Mouse (Mus musculus): ENCODE results near the gene Rhot1. TPM values are rescaled to one million over a fixed set of nuclear protein-coding genes. Genes with fewer than 3 reads are reported as not detected.
"Not testable (repeated sequence)": the region's sequence is repeated elsewhere in the genome, so short reads cannot be mapped to it uniquely, and the experiment has no call there.

Rhot1 gene
- polyA plus RNA-seq, 1 experiment from 2014 or later, result 64.3 TPM

- H3K4me2 ChIP-seq, result no peak overlapping the region
- ATAC-seq (ENCODE audit: insufficient number of reproducible peaks, low FRiP score), result no peak
- WGBS, result 69% methylated on average over 11 of the region's 11 CpGs
- no peaks in the 10 kb centered on the region for H3K27me3 ChIP-seq (replicated peaks)
- H3K4me1 ChIP-seq (replicated peaks), result peaks cover 10% of the 10 kb centered on the region
- H3K4me3 ChIP-seq, result no peak overlapping the region
- no peak overlapping the region for H3K9ac ChIP-seq
- no peak overlapping the region for H3K27ac ChIP-seq (ENCODE audit: poor library complexity, severe bottlenecking)
- no peaks in the 10 kb centered on the region for H3K9me3 ChIP-seq (replicated peaks)
- no peaks in the 10 kb centered on the region for H3K36me3 ChIP-seq
Observed at GRCm38 (mm10) chr11:80176911-80177895, 31.6 kb upstream of the Rhot1 start.

GRCm38 (mm10) chr11:80178316-80178715, 30.5 kb upstream of the Rhot1 start:
- no peaks in the 10 kb centered on the region for H3K9me3 ChIP-seq (replicated peaks)
- H3K4me3 ChIP-seq, result no peak overlapping the region
- H3K27me3 ChIP-seq (replicated peaks), result no peaks in the 10 kb centered on the region
- no peak overlapping the region for H3K4me2 ChIP-seq
- ATAC-seq (ENCODE audit: insufficient number of reproducible peaks, low FRiP score), result no peak
- H3K9ac ChIP-seq, result no peak overlapping the region
- H3K4me1 ChIP-seq (replicated peaks), result peaks cover 10% of the 10 kb centered on the region
- no peak overlapping the region for H3K27ac ChIP-seq (ENCODE audit: poor library complexity, severe bottlenecking)
- WGBS, result 83% methylated on average over 8 of the region's 8 CpGs
- no peaks in the 10 kb centered on the region for H3K36me3 ChIP-seq

DNA sequence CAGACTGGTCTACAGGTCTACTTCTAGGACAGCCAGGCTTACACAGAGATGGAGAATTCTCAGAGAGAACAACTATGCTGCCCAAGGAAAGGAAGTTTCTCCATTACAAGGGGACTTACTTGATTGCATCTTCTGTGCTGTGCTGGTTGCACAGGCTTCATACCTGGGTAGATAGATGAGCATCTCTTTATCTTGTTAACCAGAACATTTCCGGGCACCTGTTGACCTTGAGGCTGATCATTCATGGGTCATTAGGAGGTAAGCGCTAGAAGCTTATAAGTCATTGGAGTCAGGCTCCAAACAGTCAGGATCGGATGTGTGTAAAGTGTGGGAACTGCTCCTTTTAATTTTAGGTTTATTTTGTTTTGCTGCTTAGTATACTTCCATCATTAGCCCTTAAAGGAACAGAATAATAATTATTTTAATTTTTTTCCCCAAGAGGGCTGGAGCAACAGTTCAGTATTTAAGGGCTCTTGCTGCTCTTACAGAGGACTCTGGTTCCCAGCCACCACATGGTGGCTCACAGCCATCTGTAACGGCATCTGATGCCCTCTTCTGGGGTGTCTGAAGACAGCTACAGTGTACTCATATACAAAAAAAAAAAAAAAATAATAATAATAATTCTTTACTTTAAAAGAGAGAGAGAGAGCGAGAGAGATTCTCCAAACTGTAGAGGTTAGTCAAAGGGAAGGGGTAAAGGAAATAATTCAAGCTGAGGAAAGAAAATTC, 27.6 kb upstream of the Rhot1 start:
- WGBS, result 68% methylated on average over 5 of the region's 5 CpGs
- no peaks in the 10 kb centered on the region for H3K9me3 ChIP-seq (replicated peaks)
- H3K27me3 ChIP-seq (replicated peaks), result no peaks in the 10 kb centered on the region
- H3K4me3 ChIP-seq, result no peak overlapping the region
- no peak for ATAC-seq (ENCODE audit: insufficient number of reproducible peaks, low FRiP score)
- no peak overlapping the region for H3K9ac ChIP-seq
- no peak overlapping the region for H3K27ac ChIP-seq (ENCODE audit: poor library complexity, severe bottlenecking)
- no peak overlapping the region for H3K4me2 ChIP-seq
- peaks cover 19% of the 10 kb centered on the region for H3K4me1 ChIP-seq (replicated peaks)
- no peaks in the 10 kb centered on the region for H3K36me3 ChIP-seq

- Histone ChIP-seq H3K4me3 (peak overlapping the region; percentile 77), H3K4me2 (peak overlapping the region; percentile 65), H3K9ac (peak overlapping the region; percentile 89; the same call in 1 of the 2 replicates), H3K27ac (ENCODE audit: poor library complexity, severe bottlenecking) (peak overlapping the region; percentile 83; the same call in 1 of the 2 replicates)
- H3K4me1 ChIP-seq (replicated peaks); H3K36me3 ChIP-seq; H3K27me3 ChIP-seq (replicated peaks); H3K9me3 ChIP-seq (replicated peaks): not testable (repeated sequence)
- 41% methylated on average over 12 of the region's 12 CpGs for WGBS
- ATAC-seq (ENCODE audit: insufficient number of reproducible peaks, low FRiP score), result 0 out of 2 replicates have a peak, but pooled peaks have one; percentile 45
Observed at GRCm38 (mm10) chr11:80183054-80183704, 25.6 kb upstream of the Rhot1 start.

DNA sequence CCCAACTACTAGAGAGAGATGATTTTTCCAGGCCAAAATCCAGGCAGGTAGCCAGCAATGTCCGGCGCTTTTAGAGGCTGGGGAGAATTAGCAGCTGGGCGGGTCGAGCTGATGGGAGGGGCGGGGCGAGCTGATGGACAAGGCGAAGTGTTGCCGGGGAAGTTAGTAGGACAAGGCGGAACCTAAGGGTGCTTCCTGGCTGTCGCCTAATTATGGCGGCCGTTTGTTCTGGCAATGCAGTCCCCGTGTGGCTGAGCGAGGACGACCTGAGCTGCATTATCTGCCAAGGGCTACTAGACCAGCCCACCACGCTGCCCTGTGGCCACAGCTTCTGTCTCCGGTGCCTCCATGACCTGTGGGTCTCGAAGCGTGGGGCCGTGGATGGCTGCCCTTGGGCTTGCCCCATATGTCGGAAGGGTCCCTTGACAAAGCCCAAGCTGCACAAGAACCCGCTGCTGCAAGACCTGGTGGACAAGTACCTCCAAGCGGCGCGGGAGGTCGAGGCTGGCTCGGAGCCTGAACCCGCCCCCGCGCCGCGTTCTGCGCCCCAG, 25.0 kb upstream of the Rhot1 start, which contains the start of gene Rnf135:
Gene Rnf135 (plus strand): TSS at position 147 of the 551 bp plus-strand sequence.
- Histone ChIP-seq H3K36me3 (no peaks in the 10 kb centered on the region), H3K27me3 (replicated peaks) (no peaks in the 10 kb centered on the region), H3K9ac (peak within 1 kb of the TSS; percentile 89), H3K4me3 (peak within 1 kb of the TSS; percentile 77), H3K4me2 (peak within 1 kb of the TSS; percentile 65), H3K27ac (ENCODE audit: poor library complexity, severe bottlenecking) (peak within 1 kb of the TSS; percentile 83), H3K9me3 (replicated peaks) (no peaks in the 10 kb centered on the region), H3K4me1 (replicated peaks) (peaks cover 9% of the 10 kb centered on the region)
- ATAC-seq (ENCODE audit: insufficient number of reproducible peaks, low FRiP score), result peak; percentile 97
- WGBS, result 2% methylated on average over 33 of the region's 33 CpGs

DNA sequence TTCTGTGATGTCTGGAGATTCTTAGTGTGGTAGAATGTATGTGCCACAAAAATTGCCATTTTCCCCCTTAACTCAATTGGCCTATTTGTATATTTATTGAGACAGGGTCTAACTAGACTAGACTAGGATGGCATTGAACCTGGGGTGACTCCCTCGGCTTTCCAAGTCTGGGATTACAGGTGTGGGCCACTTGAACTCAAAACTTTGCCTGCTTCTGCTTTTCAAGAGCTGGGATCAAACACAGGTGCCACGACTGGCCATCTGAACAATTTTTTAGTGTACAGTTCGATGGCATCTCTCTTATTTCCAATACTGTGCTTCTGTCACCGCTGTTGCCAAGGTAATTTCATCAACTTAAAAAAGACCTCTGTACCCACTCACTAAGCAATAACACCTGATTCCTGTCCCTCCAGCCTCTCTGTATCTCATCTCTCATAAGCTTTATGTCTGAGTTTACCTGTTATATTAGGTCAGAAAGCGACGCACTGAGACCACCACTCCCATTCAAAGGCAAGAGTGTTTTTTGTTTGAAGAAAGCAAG, 24.2 kb upstream of the Rhot1 start:
- Histone ChIP-seq H3K9me3 (replicated peaks) (no peaks in the 10 kb centered on the region), H3K4me3 (peak overlapping the region; percentile 77), H3K9ac (peak overlapping the region; percentile 89), H3K27ac (ENCODE audit: poor library complexity, severe bottlenecking) (no peak overlapping the region; the same call in 1 of the 2 replicates), H3K4me2 (peak overlapping the region; percentile 65), H3K27me3 (replicated peaks) (no peaks in the 10 kb centered on the region), H3K4me1 (replicated peaks) (peaks cover 9% of the 10 kb centered on the region), H3K36me3 (peaks cover 5% of the 10 kb centered on the region)
- WGBS, result 88% methylated on average over 6 of the region's 6 CpGs
- ATAC-seq (ENCODE audit: insufficient number of reproducible peaks, low FRiP score), result no peak

GRCm38 (mm10) chr11:80185441-80185976, 23.3 kb upstream of the Rhot1 start:
- not testable (repeated sequence) for H3K27me3 ChIP-seq (replicated peaks); H3K9ac ChIP-seq; H3K9me3 ChIP-seq (replicated peaks); H3K27ac ChIP-seq (ENCODE audit: poor library complexity, severe bottlenecking); ATAC-seq (ENCODE audit: insufficient number of reproducible peaks, low FRiP score); H3K4me1 ChIP-seq (replicated peaks); H3K4me2 ChIP-seq; H3K36me3 ChIP-seq; H3K4me3 ChIP-seq
- WGBS, result 57% methylated on average over 5 of the region's 5 CpGs

DNA sequence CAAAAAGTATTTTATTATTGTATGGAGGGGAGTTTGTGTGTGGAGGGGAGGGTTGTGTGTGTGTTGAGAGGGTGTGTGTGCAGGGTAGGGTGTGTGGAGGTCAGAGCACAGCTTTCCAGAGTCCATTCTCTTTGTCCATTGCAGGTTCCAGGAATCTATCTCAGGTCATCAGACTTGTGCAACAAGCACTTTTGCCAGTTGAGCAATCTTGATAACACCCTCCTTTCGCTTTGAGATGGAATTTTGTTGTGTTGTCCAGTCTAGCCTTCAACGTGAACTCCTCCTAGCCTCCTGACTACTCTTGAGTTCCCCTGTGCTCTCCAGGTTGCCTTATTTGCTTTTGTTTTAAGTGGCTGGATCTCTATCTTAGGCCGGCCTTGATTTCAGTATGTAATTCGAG, 18.5 kb upstream of the Rhot1 start:
- H3K4me1 ChIP-seq (replicated peaks), result no peaks in the 10 kb centered on the region
- H3K27me3 ChIP-seq (replicated peaks), result no peaks in the 10 kb centered on the region
- H3K4me2 ChIP-seq, result no peak overlapping the region
- no peak for ATAC-seq (ENCODE audit: insufficient number of reproducible peaks, low FRiP score)
- H3K9ac ChIP-seq, result no peak overlapping the region
- H3K4me3 ChIP-seq, result no peak overlapping the region
- 67% methylated on average over 4 of the region's 4 CpGs for WGBS
- no peak overlapping the region for H3K27ac ChIP-seq (ENCODE audit: poor library complexity, severe bottlenecking)
- 0 out of 2 replicates have a peak, but pooled peaks cover 3% of the 10 kb centered on the region for H3K9me3 ChIP-seq (replicated peaks)
- peaks cover 40% of the 10 kb centered on the region for H3K36me3 ChIP-seq

DNA sequence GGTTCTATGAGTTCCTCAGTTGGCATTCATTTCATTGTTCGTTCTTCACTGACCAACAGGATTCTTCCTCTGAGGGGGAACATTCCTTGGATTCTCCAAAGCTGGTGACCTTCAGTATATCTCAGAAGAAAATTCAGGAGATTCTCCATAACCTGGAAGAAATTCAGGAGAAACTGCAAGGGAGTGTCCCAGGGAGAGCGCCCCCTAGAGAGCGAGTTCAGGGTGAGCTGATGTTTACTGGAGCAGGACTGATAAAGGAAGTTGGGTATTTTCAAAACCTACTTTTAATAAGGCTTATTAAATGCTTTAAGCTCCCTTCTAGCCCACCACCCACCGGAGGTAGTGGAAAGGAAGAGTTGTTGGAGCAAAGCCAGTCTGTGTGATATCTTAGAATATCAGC, 15.0 kb upstream of the Rhot1 start:
- WGBS, result 60% methylated on average over 4 of the region's 4 CpGs
- peaks cover 58% of the 10 kb centered on the region for H3K36me3 ChIP-seq
- H3K27me3 ChIP-seq (replicated peaks), result no peaks in the 10 kb centered on the region
- no peak for ATAC-seq (ENCODE audit: insufficient number of reproducible peaks, low FRiP score)
- no peak overlapping the region for H3K9ac ChIP-seq
- H3K27ac ChIP-seq (ENCODE audit: poor library complexity, severe bottlenecking), result no peak overlapping the region
- H3K9me3 ChIP-seq (replicated peaks), result 0 out of 2 replicates have a peak, but pooled peaks cover 3% of the 10 kb centered on the region
- H3K4me3 ChIP-seq, result no peak overlapping the region
- H3K4me2 ChIP-seq, result no peak overlapping the region
- H3K4me1 ChIP-seq (replicated peaks), result no peaks in the 10 kb centered on the region

GRCm38 (mm10) chr11:80196351-80196750, 12.5 kb upstream of the Rhot1 start:
- Histone ChIP-seq H3K27me3 (replicated peaks) (no peaks in the 10 kb centered on the region), H3K9ac (no peak overlapping the region), H3K27ac (ENCODE audit: poor library complexity, severe bottlenecking) (no peak overlapping the region), H3K4me1 (replicated peaks) (no peaks in the 10 kb centered on the region), H3K36me3 (peaks cover 51% of the 10 kb centered on the region), H3K4me3 (no peak overlapping the region), H3K9me3 (replicated peaks) (0 out of 2 replicates have a peak, but pooled peaks cover 3% of the 10 kb centered on the region), H3K4me2 (no peak overlapping the region)
- no peak for ATAC-seq (ENCODE audit: insufficient number of reproducible peaks, low FRiP score)
- 83% methylated on average over 7 of the region's 7 CpGs for WGBS

Data from heart, embryonic 12.5 days (tissue).